Mouse (Mus musculus): ENCODE data around the gene Plcd3. TPM values are rescaled to one million over a fixed set of nuclear protein-coding genes. Genes with fewer than 3 reads are reported as not detected.

Gene Plcd3
- polyA plus RNA-seq, 1 experiment from 2014 or later = 4.4 TPM

DNA sequence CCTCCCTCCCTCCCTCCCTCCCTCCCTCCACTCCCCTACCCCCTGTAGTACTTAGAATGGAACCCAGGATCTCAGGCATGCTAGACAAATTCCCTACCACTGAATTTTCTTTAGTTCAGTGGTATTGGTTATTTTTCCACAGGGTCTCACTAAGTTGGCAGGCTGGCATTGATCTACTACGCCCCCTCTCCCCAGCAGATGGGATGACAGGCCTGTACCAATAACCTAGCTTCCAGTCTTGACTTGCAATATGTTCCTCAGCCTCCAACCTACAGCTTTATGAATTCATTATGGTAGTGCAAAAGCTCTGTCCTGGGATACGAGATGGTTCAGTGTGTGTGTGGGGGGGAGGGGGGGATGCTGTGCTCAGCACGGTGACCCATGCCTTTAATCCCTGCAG is 77.5 kb downstream of the Plcd3 start:
- H3K4me2 ChIP-seq = no peak overlapping the region
- H3K4me1 ChIP-seq (replicated peaks) = peaks cover 13% of the 10 kb centered on the region
- no peaks in the 10 kb centered on the region for H3K27me3 ChIP-seq
- no peak overlapping the region for H3K4me3 ChIP-seq
- no peaks in the 10 kb centered on the region; the same call in 1 of the 2 replicates for H3K36me3 ChIP-seq
- WGBS = 83% methylated on average over 3 of the region's 3 CpGs
- H3K27ac ChIP-seq (replicated peaks) = no peak overlapping the region
- H3K9me3 ChIP-seq = no peaks in the 10 kb centered on the region
- H3K9ac ChIP-seq = no peak overlapping the region
- no peak for ATAC-seq (ENCODE audit: low FRiP score, low read depth)

DNA sequence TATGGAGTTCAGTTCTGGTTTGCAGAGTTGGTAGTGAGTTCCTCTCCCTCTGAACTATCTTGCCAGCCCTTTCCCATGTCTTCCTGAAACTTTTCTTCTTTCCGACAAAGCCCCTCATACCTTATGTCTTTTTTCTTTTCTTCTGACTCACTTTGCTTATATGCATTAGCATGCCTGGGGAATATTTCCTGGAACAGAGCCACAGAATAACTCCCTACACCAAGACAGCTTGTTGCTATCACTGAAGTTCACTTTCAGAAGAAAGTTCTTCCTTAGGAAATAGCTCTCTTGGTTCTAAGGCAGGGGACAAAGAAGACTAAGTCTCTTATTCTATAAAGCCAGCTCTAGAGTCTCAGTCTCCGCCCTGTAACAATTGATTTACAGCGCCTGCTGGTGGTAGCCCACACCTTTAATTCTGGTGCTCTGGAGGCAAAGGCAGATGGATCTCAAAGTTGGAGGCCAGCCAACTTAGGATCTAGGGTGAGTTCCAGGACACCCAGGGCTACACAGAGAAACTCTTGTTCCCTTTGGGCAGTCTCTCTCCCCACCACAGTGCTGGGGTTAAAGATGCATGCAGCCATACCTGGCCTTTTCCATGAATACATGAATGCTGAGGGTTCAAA is 80.6 kb downstream of the Plcd3 start:
- Histone ChIP-seq H3K27me3 (no peaks in the 10 kb centered on the region), H3K36me3 (no peaks in the 10 kb centered on the region; the same call in 1 of the 2 replicates), H3K9ac (no peak overlapping the region), H3K9me3 (no peaks in the 10 kb centered on the region), H3K4me3 (no peak overlapping the region), H3K4me1 (replicated peaks) (peaks cover 5% of the 10 kb centered on the region), H3K4me2 (no peak overlapping the region), H3K27ac (replicated peaks) (no peak overlapping the region)
- WGBS = 77% methylated on average over 3 of the region's 3 CpGs
- no peak for ATAC-seq (ENCODE audit: low FRiP score, low read depth)

Other genes starting within 250 kb of the Plcd3 start
- gene Eftud2, start 220.7 kb downstream of the Plcd3 start, polyA plus RNA-seq (2015; fragmentation: Nextera tagmentation; extraction: Ambion mirVana) = 133 and 142 TPM in 2 replicates
- gene Ccdc103, start 220.5 kb downstream of the Plcd3 start, polyA plus RNA-seq (2015; fragmentation: Nextera tagmentation; extraction: Ambion mirVana) = 2.0 and 2.1 TPM in 2 replicates
- gene Fam187a, start 216.5 kb downstream of the Plcd3 start, polyA plus RNA-seq (2015; fragmentation: Nextera tagmentation; extraction: Ambion mirVana) = 0.13 TPM in 1 of 2 replicates, not detected in the other
- 1.8 and 1.9 TPM in 2 replicates for gene Gfap, start 200.7 kb downstream of the Plcd3 start, polyA plus RNA-seq (2015; fragmentation: Nextera tagmentation; extraction: Ambion mirVana)
- 2.1 and 3.6 TPM in 2 replicates for gene Kif18b, start 176.5 kb downstream of the Plcd3 start, polyA plus RNA-seq (2015; fragmentation: Nextera tagmentation; extraction: Ambion mirVana)
- 9.8 and 11.1 TPM in 2 replicates for gene C1ql1, start 155.0 kb downstream of the Plcd3 start, polyA plus RNA-seq (2015; fragmentation: Nextera tagmentation; extraction: Ambion mirVana)
- gene Nmt1, start 73.5 kb downstream of the Plcd3 start, polyA plus RNA-seq (2015; fragmentation: Nextera tagmentation; extraction: Ambion mirVana) = 32.4 and 34.7 TPM in 2 replicates
- gene Dcakd, start 73.3 kb downstream of the Plcd3 start, polyA plus RNA-seq (2015; fragmentation: Nextera tagmentation; extraction: Ambion mirVana) = 152 and 194 TPM in 2 replicates
- 11.1 and 13.3 TPM in 2 replicates for gene Acbd4, start within 50 bp of the Plcd3 start, polyA plus RNA-seq (2015; fragmentation: Nextera tagmentation; extraction: Ambion mirVana)
- 3.7 and 3.9 TPM in 2 replicates for gene Hexim1, start 14.6 kb upstream of the Plcd3 start, polyA plus RNA-seq (2015; fragmentation: Nextera tagmentation; extraction: Ambion mirVana)
- gene Hexim2, start 30.8 kb upstream of the Plcd3 start, polyA plus RNA-seq (2015; fragmentation: Nextera tagmentation; extraction: Ambion mirVana) = 23.5 and 28.4 TPM in 2 replicates
- gene Fmnl1, start 69.4 kb upstream of the Plcd3 start, polyA plus RNA-seq (2015; fragmentation: Nextera tagmentation; extraction: Ambion mirVana) = 7.0 and 7.8 TPM in 2 replicates
- 2.3 and 2.6 TPM in 2 replicates for gene 1700023F06Rik, start 106.9 kb upstream of the Plcd3 start, polyA plus RNA-seq (2015; fragmentation: Nextera tagmentation; extraction: Ambion mirVana)
- gene Spata32, start 116.8 kb upstream of the Plcd3 start, polyA plus RNA-seq (2015; fragmentation: Nextera tagmentation; extraction: Ambion mirVana) = 0.99 and 1.4 TPM in 2 replicates
- 3.3 and 4.8 TPM in 2 replicates for gene Map3k14, start 165.8 kb upstream of the Plcd3 start, polyA plus RNA-seq (2015; fragmentation: Nextera tagmentation; extraction: Ambion mirVana)

Measured in hindbrain, embryonic 15.5 days (tissue).